Mouse (Mus musculus) CD8-positive naive resting alpha-beta T cell, adult 2 months (primary cell): ENCODE data around the gene Sac3d1.

Experiments
- DNase-seq, 2 experiments: peaks; one replicate each; pipeline ENCODE4 v3.0.0; 2022; ENCODE audit warnings: low read depth in 2 of 2, low spot score in 2 of 2

The Sac3d1 gene

DNA sequence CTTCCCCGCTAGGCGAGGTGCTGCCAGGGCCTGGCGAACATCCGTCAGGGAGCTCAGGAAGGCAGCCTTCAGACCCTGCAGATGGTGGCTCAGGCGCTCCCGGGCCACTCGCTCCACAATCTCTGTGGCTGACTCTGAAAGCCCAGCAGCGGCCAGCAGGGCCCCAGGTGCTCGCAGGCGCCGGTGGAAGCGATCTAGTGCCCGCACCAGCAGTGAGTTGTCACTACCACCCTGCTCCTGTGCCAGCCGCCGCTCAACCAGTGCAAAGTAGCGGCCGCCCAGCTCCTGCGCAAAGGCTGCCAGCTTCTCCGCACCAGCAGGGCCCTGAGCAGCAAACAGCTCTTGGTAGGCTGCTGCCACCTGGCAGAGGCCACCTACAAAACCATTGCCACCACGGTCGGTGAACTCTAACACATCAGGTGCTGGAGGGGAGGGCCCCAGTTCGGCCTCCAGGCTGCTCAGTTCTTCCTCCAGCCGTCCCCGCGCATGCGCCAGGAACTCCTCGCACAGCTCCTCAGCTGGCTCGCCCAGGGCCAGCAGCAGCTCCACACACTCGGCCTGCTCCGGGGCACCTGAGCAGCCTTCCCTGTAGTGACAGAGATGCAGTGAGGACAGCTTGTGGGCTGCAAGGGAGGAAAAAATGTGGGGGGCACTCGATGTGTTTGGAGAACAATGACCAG is 47.7 kb downstream of the Sac3d1 start:
- no peak for DNase-seq

- no peak for DNase-seq
These were observed 48.6 kb downstream of the Sac3d1 start for GRCm38 (mm10) chr19:6069851-6070250.

DNA sequence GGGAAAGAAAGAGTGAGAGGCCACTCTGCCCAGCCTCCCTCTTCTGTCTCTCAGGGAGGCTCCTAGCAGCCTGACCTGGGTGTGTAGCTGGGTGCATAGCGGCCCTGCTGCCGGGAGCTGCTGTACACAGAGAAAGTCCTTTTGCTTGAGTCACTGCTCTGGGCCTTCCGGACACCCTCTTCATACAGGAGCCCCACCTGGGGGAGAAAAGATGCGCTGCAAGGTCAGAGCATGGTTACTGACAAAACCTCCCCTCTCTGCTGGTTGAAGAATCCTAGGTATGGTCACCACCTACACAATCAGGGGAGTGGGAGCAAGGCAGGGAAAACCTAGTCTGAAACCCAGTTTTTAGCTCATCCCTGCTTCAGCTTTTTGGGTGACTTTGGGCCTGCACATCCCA is 49.5 kb downstream of the Sac3d1 start:
- DNase-seq, result peak in 1 of 2 experiments; percentile 19

DNA sequence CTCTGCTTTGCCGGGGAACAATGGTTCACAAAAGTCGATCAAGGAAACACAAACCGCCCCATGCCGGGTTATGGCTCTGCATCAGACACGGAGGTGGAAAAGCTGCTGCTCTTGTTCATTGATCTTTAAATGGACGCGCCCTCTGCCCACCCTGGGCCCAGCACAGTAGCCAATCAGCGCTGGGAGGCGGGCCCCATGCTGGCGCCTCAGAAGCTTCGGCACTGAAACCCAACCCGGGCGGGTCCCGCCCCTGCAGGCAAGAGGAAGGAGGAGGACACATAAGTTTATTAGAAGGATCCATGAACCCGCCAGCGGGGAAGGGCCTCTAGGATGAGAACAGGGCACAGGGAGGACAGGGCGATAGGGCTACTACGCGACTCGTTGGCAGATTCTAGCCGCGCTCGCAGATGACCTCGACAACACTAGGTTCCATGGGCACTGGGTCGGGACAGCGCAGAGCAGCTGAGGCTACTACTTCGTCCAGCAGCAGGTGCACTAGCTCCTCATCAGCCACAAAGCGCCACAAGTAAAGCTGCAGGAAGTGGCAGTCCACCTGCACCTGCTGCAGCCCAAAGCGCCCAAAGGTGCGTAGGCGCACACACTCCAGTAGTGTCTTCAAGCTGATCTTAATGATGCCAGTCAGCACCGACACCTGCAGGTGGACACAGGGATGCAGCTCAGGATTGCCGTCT is 50.6 kb downstream of the Sac3d1 start, which contains the start of gene Tm7sf2:
Gene Tm7sf2, minus strand, starts transcription at position 650 of the 692 bp plus-strand sequence.
- peak; percentile 84 to 85 for DNase-seq

DNA sequence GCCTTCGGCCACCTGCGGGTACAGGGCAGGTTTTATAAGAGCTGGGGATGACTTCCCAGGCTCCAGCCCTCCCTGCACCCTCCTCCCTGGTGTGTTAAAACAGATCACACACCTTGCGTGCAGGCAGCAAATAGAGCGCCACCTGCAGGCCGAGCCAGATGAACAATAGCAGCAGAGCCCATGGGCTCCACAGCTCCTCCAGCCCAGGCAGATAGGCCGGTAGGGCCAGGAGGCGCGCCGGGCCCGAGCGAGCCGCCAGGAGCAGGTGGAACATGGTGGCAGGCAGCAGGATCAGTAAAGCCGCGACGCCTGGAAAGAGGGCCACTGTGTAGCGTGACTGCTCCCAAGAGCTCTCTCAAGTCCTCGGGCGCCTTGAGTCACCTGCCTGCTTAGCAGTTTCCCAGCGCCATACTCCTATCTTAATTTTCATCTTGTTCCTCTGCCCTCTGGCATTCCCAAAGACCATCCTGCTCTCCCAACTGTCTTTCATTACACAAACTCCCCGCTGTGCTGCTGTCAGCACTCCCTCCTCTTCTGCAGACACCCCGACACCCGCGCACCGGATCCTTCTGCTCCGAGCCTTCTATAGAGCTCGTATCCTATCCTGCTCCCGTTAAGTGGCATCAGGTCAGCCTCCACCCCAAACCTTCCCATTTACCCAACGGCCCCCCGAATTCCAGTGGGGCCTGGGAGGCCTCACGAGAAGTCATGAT is 51.3 kb downstream of the Sac3d1 start:
- peak; percentile 79 to 89 for DNase-seq

GRCm38 (mm10) chr19:6066571-6066970 is 51.9 kb downstream of the Sac3d1 start:
- no peak for DNase-seq
